Mouse (Mus musculus): Measurements from ENCODE around the gene Vmn1r135.
"Not testable (repeated sequence)": the region's sequence is repeated elsewhere in the genome, so short reads cannot be mapped to it uniquely, and the experiment has no call there.

The Vmn1r135 gene

GRCm38 (mm10) chr7:21832051-21832450 lies at the start of gene Vmn1r135:
Vmn1r135 (plus strand) TSS chr7:21832351.
- not testable (repeated sequence) for DNase-seq (ENCODE audit: low spot score in 2 of 2)

- not testable (repeated sequence) for DNase-seq (ENCODE audit: low spot score in 2 of 2)
Observed at GRCm38 (mm10) chr7:21796628-21797027, 35.5 kb upstream of the Vmn1r135 start, which contains the start of gene Gm4177. Gm4177 (minus strand) TSS chr7:21796728.

GRCm38 (mm10) chr7:21844167-21844566 lies 12.0 kb downstream of the Vmn1r135 start, which contains the start of gene Gm5725:
Gm5725 (minus strand) TSS chr7:21844267.
- DNase-seq (ENCODE audit: low spot score in 2 of 2) = not testable (repeated sequence)
